Mouse (Mus musculus) layer of hippocampus, adult 2 months (tissue): Measurements from ENCODE around the gene Map3k14. TPM values are rescaled to one million over a fixed set of nuclear protein-coding genes. Genes with fewer than 3 reads are reported as not detected.
A peak's percentile ranks its signal among the peaks of the same experiment; 100 is the strongest.

Experiments used
- DNase-seq, 2 experiments: peaks; one replicate each; pipeline ENCODE4 v3.0.0; 2022; ENCODE audit warnings: low spot score in 2 of 2
- H3K27ac ChIP-seq: fragments of 200-600 bp; 2 replicates; pipeline ENCODE4 v1.8.1; 2022
- H3K4me3 ChIP-seq: fragments of 200-600 bp; 2 replicates; pipeline ENCODE4 v1.8.1; 2022; ENCODE audit warnings: mild to moderate bottlenecking
- CTCF ChIP-seq: fragments of 200-600 bp; conservative IDR thresholded peaks from 2 replicates; pipeline ENCODE4 v1.8.1; 2022; ENCODE audit warnings: antibody characterized with exemption, mild to moderate bottlenecking, moderate library complexity
- total RNA-seq, 2 experiments: library from RNA; stranded (reverse); gene quantifications; 2 replicates each; pipeline ENCODE4 v1.2.3; 2021

The Map3k14 gene
- total RNA-seq, 2 experiments from 2014 or later, result 3.3 TPM

DNA sequence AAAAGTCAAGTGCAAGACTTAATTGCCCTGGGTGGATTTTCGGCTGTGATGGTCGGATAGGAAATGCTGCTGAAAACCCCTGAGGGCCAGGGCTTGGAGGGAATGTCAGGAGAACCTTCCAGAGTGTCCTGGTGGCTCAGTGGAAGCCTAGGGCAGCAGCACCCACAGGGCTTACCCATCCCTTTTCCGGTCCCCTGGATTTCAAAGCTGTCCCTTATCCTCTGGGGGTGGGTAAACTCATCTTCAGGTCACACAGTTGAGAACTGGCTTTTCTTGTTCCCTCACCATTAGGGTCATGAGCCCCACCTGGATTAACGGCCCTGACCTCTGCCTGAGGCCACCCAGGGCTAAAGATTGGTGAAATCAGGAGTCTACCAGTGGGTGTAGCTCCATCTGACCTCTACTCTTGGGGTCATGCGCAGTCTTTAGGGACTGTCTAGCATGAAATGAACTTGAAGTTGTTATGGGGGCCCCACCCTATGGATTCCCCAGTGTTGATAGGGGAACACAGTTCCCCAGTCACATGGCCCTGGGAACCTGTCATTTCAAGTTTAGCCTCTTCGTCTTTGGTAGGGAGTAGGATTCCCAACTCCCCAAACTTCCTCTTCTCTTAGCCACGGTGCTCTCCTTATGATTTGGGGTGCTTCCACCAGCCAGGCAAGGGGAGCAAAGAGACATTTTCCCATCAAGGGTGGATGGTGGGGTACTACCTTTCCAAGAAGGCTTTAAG is 94.1 kb downstream of the Map3k14 start:
- no peak for DNase-seq
- Histone ChIP-seq H3K4me3 (peak overlapping the region; percentile 57), H3K27ac (peak overlapping the region; percentile 97)
- no peak for TF ChIP-seq CTCF

DNA sequence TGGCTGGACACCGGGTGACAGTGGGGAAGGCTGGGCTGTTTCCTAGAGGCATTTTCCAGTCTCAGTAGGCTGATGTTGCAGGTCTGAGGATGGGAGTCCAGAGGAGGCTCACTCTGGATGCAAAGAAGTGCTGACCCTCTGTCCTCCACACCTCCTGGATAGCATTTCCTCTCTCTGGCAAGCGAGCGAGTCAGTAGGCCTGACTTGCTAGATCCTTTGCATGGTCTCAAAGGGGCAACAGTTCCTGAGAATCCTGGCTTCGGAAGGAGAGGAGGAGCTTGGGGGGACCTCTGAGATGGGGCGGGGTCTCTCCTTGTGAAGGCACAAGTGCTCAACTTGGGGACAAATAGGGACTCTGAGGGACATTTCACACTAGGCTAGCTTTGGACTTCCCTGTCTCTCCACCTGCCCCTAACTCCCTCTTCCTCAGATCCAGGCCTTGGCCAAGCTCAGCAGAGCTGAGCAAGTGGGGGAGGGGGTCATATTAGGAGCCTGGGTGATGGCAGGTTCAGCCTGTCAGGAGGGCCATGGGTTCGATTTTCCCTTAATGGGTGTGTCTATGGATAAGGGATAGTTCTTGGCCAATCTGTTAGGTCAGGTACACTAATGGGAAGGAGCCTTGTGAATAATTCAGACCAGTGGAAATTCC is 94.8 kb downstream of the Map3k14 start:
- no peak for DNase-seq
- no peak for TF ChIP-seq CTCF
- peak overlapping the region; percentile 97 for H3K27ac ChIP-seq
- H3K4me3 ChIP-seq, result peak overlapping the region; percentile 57

DNA sequence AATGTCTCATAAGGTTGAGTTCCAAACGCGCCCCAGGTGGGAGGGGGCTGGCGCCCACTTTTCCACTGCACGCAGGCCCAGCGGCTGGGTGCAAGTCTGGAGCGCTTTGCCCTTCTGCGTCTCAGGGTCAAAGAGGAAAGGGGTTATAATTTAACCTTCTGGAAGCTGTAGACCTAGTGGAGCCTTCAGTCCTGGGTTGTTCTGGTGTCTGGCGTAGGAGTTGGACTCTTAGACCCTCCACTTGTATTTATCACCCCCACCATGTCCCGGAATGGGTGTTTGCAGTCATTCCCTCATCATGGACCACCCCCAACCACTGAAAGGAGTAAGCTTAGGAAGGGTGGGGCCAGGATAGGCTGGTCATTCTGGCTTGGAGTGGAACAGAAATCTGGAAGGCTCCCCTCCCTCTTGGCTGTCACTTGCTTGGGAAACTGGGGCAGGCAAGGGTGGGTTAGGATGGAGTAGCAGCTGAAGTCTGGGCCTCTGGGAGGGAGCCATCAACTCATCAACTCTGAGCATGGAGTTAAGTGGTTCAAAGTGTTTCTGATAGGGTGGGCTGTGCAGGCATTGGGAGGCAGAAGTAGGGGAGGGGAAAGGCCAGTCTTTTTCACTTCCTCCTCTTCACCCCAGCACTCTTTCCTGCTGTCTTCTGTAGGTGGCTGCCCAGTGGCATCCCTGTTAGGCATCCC is 95.4 kb downstream of the Map3k14 start:
- H3K27ac ChIP-seq, result peak overlapping the region; percentile 97
- H3K4me3 ChIP-seq, result peak overlapping the region; percentile 57
- DNase-seq, result no peak
- no peak for TF ChIP-seq CTCF

DNA sequence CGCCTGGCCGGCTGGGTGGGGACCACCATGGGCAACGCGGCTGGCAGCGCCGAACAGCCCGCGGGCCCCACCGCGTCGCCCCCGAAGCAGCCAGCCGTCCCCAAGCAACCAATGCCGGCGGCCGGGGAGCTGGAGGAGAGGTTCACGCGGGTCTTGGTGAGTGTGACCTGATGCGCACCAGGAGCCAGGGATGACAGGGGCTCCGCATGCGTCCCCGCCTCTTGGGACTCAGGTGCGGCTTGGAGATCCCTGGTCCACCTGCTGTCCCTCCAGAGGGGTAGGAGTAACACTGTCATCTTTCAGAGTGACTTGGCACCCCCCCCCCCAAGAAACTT is 96.0 kb downstream of the Map3k14 start:
- no peak for TF ChIP-seq CTCF
- H3K4me3 ChIP-seq, result peak overlapping the region; percentile 57
- peak overlapping the region; percentile 97 for H3K27ac ChIP-seq
- DNase-seq, result no peak

DNA sequence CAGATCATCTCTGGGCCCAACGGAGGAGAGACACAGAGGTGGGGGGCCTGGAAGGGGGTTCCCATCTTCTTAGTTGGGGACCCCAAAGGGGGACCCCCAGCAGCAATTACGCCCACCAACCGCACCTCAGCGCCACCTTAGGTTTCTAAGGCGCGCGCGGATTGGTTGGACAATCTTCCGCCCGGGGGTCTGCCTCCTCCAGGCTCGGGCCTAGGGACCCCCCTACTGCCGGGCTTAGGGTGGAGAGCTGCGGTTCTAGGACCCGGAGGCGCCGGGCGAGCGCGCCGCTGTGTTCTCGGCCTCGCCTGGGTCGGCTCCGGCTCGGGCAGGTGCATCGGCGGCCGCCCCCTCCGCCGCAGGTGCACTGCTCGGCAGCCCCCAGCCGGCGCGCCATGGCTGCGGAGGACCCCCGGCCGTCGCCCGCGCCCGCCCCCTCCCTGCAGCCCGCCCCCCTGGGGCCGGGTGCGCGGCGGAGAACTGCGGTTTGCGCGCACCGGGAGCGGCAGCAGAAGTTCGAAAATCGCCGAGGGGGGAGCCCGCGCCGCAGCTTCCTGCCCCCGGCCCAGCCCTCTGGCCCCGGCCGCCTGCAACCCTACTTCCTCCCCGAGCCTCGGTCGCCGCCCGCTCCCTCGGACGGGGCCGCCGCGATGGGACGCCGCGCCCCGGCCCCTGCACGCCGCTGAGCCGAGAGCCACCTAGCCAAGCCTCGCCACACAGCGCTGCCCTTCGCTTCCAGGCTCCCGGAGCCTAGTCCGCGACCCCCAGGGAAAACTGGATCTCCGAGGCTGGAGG is 96.6 kb downstream of the Map3k14 start, which contains the start of gene Fmnl1:
Fmnl1 (plus strand) TSS at position 614 of the 792 bp plus-strand sequence.
- no peak for TF ChIP-seq CTCF
- DNase-seq, result peak in 1 of 2 experiments; percentile 39
- Histone ChIP-seq H3K27ac (peak within 1 kb of the TSS; percentile 97), H3K4me3 (peak within 1 kb of the TSS; percentile 57)

DNA sequence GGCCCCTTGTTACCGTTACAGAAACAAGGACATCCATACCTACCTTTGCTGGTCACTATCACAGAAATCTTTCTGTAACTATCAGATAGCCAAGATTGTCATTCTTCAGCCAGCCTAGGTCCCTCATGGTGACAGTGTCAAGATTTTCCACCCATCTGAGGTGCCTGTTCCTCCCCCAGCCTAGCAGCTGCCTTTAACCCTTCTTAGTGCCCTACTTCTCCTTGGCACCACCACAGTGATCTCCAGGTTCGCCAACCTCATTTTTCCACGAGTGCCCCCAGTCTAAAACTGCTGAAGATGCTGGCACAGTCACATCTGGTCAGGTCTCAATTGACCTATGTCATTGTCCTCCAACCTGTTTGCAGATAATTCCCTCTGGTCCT is 97.2 kb downstream of the Map3k14 start:
- DNase-seq, result no peak
- Histone ChIP-seq H3K4me3 (peak overlapping the region; percentile 57), H3K27ac (peak overlapping the region; percentile 97)
- no peak for TF ChIP-seq CTCF

Other genes starting within 250 kb of the Map3k14 start
- 100 to 1,000 TPM; 169 to 173 TPM for gene Nmt1, start 239.3 kb downstream of the Map3k14 start, total RNA-seq
- gene Dcakd, start 239.1 kb downstream of the Map3k14 start, total RNA-seq, result 10 to 100 TPM; 77.1 to 80.3 TPM
- 10 to 100 TPM in 1 of 2 experiments, 1 to 10 TPM in 1; 9.3 to 10.2 TPM for gene Plcd3, start 165.8 kb downstream of the Map3k14 start, total RNA-seq
- gene Acbd4, start 165.8 kb downstream of the Map3k14 start, total RNA-seq, result 10 to 100 TPM; 87.1 to 91.0 TPM
- gene Hexim1, start 151.2 kb downstream of the Map3k14 start, total RNA-seq, result 10 to 100 TPM; 48.5 to 50.8 TPM
- gene Hexim2, start 135.0 kb downstream of the Map3k14 start, total RNA-seq, result 10 to 100 TPM in 1 of 2 experiments, 1 to 10 TPM in 1; 9.7 to 16.0 TPM
- 100 to 1,000 TPM; 142 to 156 TPM for gene Fmnl1, start 96.4 kb downstream of the Map3k14 start, total RNA-seq
- 1 to 10 TPM; 1.5 to 2.0 TPM for gene 1700023F06Rik, start 58.9 kb downstream of the Map3k14 start, total RNA-seq
- gene Spata32, start 49.0 kb downstream of the Map3k14 start, total RNA-seq, result 1 to 10 TPM; 1.2 to 1.3 TPM
- 10 to 100 TPM; 11.8 to 14.0 TPM for gene Arhgap27, start 96.2 kb upstream of the Map3k14 start, total RNA-seq
- gene Plekhm1, start 145.2 kb upstream of the Map3k14 start, total RNA-seq, result 10 to 100 TPM; 18.3 to 20.3 TPM
- not detected for gene Lrrc37a, start 237.1 kb upstream of the Map3k14 start, total RNA-seq